Mouse (Mus musculus) small intestine, adult 2 months (tissue): ENCODE data around the gene Acap2. TPM values are rescaled to one million over a fixed set of nuclear protein-coding genes. Genes with fewer than 3 reads are reported as not detected.
A peak's percentile ranks its signal among the peaks of the same experiment; 100 is the strongest.

Source experiments
- H3K27ac ChIP-seq: fragments of 200-500 bp; 2 replicates; pipeline ENCODE4 v1.5.1; 2012; ENCODE audit warnings: low read depth, low read length, control low read depth, inconsistent platforms; ENCODE audit not compliant: insufficient read depth
- H3K27me3 ChIP-seq: fragments of 200-500 bp; 2 replicates; pipeline ENCODE4 v1.6.1; 2012; ENCODE audit warnings: mild to moderate bottlenecking, moderate library complexity, low read length, inconsistent platforms; ENCODE audit not compliant: control insufficient read depth, insufficient read depth
- H3K36me3 ChIP-seq: fragments of 200-500 bp; 2 replicates; pipeline ENCODE4 v1.6.1; 2012; ENCODE audit warnings: mild to moderate bottlenecking, low read length, control low read depth, inconsistent platforms; ENCODE audit not compliant: control insufficient read depth, insufficient read depth
- H3K4me1 ChIP-seq: fragments of 200-500 bp; 2 replicates; pipeline ENCODE4 v1.6.1; 2012; ENCODE audit warnings: low read length, inconsistent platforms, mixed read lengths; ENCODE audit not compliant: control insufficient read depth, insufficient read depth, insufficient read length
- H3K4me3 ChIP-seq: fragments of 200-500 bp; 2 replicates; pipeline ENCODE4 v1.5.1; 2012; ENCODE audit warnings: low read depth, mild to moderate bottlenecking, control low read depth, inconsistent platforms, low read length, moderate library complexity
- CTCF ChIP-seq: fragments of 200-500 bp; IDR thresholded peaks from 2 replicates; pipeline ENCODE4 v1.5.1; 2012; ENCODE audit warnings: low read depth, mild to moderate bottlenecking, control low read depth, inconsistent platforms, low read length, moderate library complexity, mixed read lengths; ENCODE audit not compliant: insufficient replicate concordance, insufficient read length; ENCODE audit errors: extremely low read depth
- POLR2A ChIP-seq: fragments of 200-500 bp; IDR thresholded peaks from 2 replicates; pipeline ENCODE4 v1.6.1; 2012; ENCODE audit warnings: low read depth, mild to moderate bottlenecking, control low read depth, inconsistent platforms, low read length, moderate library complexity
- WGBS: fragments of 180-500 bp; shearing (Covaris S2); methylation state at CpG from one replicate; pipeline ENCODE4 v1.1.7; 2018; 5-methylcytosine and 5-hydroxymethylcytosine counted together
- polyA plus RNA-seq: library from polyadenylated mRNA; depleted of rRNA; stranded (reverse); fragments of >200 nt; gene quantifications from 2 replicates; pipeline ENCODE4 v1.2.3, GENCODE M21; 2012

Acap2 gene
- polyA plus RNA-seq, 1 experiment, result 9.1 TPM

GRCm38 (mm10) chr16:31101352-31101751 lies 99.7 kb downstream of the Acap2 start:
- WGBS, result 91% methylated on average over 2 of the region's 2 CpGs
- no peaks in the 10 kb centered on the region for H3K27me3 ChIP-seq

GRCm38 (mm10) chr16:31099906-31100305 lies 101.1 kb downstream of the Acap2 start:
- Histone ChIP-seq H3K27me3 (no peaks in the 10 kb centered on the region), H3K27ac (no peak overlapping the region), H3K4me1 (no peaks in the 10 kb centered on the region), H3K4me3 (no peak overlapping the region), H3K36me3 (peaks cover 44% of the 10 kb centered on the region)
- TF ChIP-seq POLR2A (no peak), CTCF (no peak)
- WGBS, result 88% methylated on average over 1 of the region's 1 CpGs

More at GRCm38 (mm10) chr16:31101352-31101751, 99.7 kb downstream of the Acap2 start:
- Histone ChIP-seq H3K27ac (no peak overlapping the region), H3K4me1 (no peaks in the 10 kb centered on the region), H3K36me3 (peaks cover 39% of the 10 kb centered on the region), H3K4me3 (no peak overlapping the region)
- TF ChIP-seq CTCF, result no peak
- TF ChIP-seq POLR2A, result no peak

- TF ChIP-seq CTCF (no peak), POLR2A (no peak)
- WGBS, result 89% methylated on average over 6 of the region's 6 CpGs
- Histone ChIP-seq H3K27ac (no peak overlapping the region), H3K4me1 (no peaks in the 10 kb centered on the region), H3K36me3 (peaks cover 16% of the 10 kb centered on the region), H3K27me3 (no peaks in the 10 kb centered on the region), H3K4me3 (no peak overlapping the region)
Observed at GRCm38 (mm10) chr16:31094036-31094435, 107.0 kb downstream of the Acap2 start.

- 87% methylated on average over 9 of the region's 9 CpGs for whole genome bisulfite sequencing
- TF ChIP-seq POLR2A, result no peak
- no peak for TF ChIP-seq CTCF
- Histone ChIP-seq H3K4me3 (no peak overlapping the region), H3K27ac (no peak overlapping the region), H3K4me1 (no peaks in the 10 kb centered on the region), H3K36me3 (peaks cover 13% of the 10 kb centered on the region), H3K27me3 (no peaks in the 10 kb centered on the region)
Observed at GRCm38 (mm10) chr16:31093186-31093585, 107.9 kb downstream of the Acap2 start.

- H3K36me3 ChIP-seq, result no peaks in the 10 kb centered on the region; the same call in 1 of the 2 replicates
- H3K27me3 ChIP-seq, result no peaks in the 10 kb centered on the region
- H3K4me1 ChIP-seq, result peaks cover 5% of the 10 kb centered on the region; the same call in 1 of the 2 replicates
- TF ChIP-seq CTCF (no peak), POLR2A (no peak)
- WGBS, result 85% methylated on average over 6 of the region's 6 CpGs
- H3K27ac ChIP-seq, result no peak overlapping the region
- no peak overlapping the region for H3K4me3 ChIP-seq
Observed at GRCm38 (mm10) chr16:31081891-31082290, 119.2 kb downstream of the Acap2 start.

GRCm38 (mm10) chr16:31081125-31081664 lies 119.8 kb downstream of the Acap2 start, which contains the start of gene Xxylt1:
Gene Xxylt1 (minus strand): TSS chr16:31081432.
- WGBS, result under 1% methylated on average over 54 of the region's 54 CpGs
- peak within 1 kb of the TSS; percentile 20; the same call in 1 of the 2 replicates for H3K27ac ChIP-seq
- no peaks in the 10 kb centered on the region for H3K27me3 ChIP-seq
- H3K4me3 ChIP-seq, result peak within 1 kb of the TSS; percentile 66
- peaks cover 5% of the 10 kb centered on the region; the same call in 1 of the 2 replicates for H3K4me1 ChIP-seq
- TF ChIP-seq CTCF, result peak; percentile 36; the same call in 1 of the 2 replicates
- peak; percentile 63; the same call in 1 of the 2 replicates for TF ChIP-seq POLR2A
- H3K36me3 ChIP-seq, result no peaks in the 10 kb centered on the region; the same call in 1 of the 2 replicates

- H3K4me1 ChIP-seq, result peaks cover 5% of the 10 kb centered on the region; the same call in 1 of the 2 replicates
Observed at GRCm38 (mm10) chr16:31080573-31081051, 120.4 kb downstream of the Acap2 start.

More at GRCm38 (mm10) chr16:31080573-31081051, 120.4 kb downstream of the Acap2 start:
- peak overlapping the region; percentile 66 for H3K4me3 ChIP-seq
- no peaks in the 10 kb centered on the region for H3K27me3 ChIP-seq
- under 1% methylated on average over 36 of the region's 36 CpGs for WGBS
- no peaks in the 10 kb centered on the region; the same call in 1 of the 2 replicates for H3K36me3 ChIP-seq
- TF ChIP-seq POLR2A (no peak), CTCF (no peak)
- H3K27ac ChIP-seq, result no peak overlapping the region
